Mouse (Mus musculus) cerebellum, adult 2 months (tissue): Measurements from ENCODE around the gene Grin2c.

Source experiments
- CTCF ChIP-seq: fragments of 200-500 bp; IDR thresholded peaks from 2 replicates; pipeline ENCODE4 v1.5.1; 2011; ENCODE audit warnings: low read depth, mild to moderate bottlenecking, control low read depth, low read length, moderate library complexity, borderline replicate concordance; ENCODE audit not compliant: insufficient read depth
- POLR2A ChIP-seq: fragments of 200-500 bp; IDR thresholded peaks from 2 replicates; pipeline ENCODE4 v1.6.1; 2011; ENCODE audit warnings: low read length, control low read depth, borderline replicate concordance; ENCODE audit not compliant: insufficient read depth

DNA sequence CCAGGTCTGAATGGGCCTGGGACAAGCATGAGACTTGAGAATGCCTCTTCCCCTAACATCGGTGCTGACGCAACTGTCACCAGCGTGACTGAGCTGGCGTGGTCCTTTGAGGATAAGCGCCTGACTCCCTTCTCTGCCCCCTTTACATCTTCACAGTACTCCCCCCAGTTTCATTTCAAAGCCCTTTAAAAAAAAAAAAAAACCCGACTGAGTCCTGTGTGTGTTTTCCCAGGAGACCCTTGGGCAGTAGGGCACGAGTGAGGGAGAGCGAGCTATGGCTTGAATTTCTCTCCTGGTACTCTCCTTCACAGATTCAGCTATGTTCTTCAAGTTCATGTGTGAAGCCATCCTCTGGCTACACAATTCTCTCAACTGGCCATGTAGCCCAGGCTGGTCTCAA is 31.1 kb upstream of the Grin2c start:
- TF ChIP-seq POLR2A (no peak), CTCF (no peak)
